Mouse (Mus musculus) CH12.LX (cell line): ENCODE results near the gene Napsa. TPM values are rescaled to one million over a fixed set of nuclear protein-coding genes. Genes with fewer than 3 reads are reported as not detected.

Source experiments
- DNase-seq: peaks from one replicate; pipeline ENCODE4 v3.0.0-alpha.2; 2013; ENCODE audit errors: extremely low read depth
- H3K27ac ChIP-seq: 2 replicates; pipeline ENCODE4 v1.5.1; 2012; ENCODE audit warnings: low read depth, mild to moderate bottlenecking, control low read depth, moderate library complexity; ENCODE audit not compliant: insufficient read depth
- H3K27me3 ChIP-seq: replicated peaks from 2 replicates; pipeline ENCODE3; 2012; ENCODE audit warnings: inconsistent platforms
- H3K36me3 ChIP-seq, 2 experiments: replicated peaks in 1 of 2; 2 replicates each; pipeline versions ENCODE3 to v1.6.1; 2012; ENCODE audit warnings: inconsistent platforms in 1 of 2, low read length in 1 of 2, mild to moderate bottlenecking in 1 of 2, mixed read lengths in 1 of 2, moderate library complexity in 1 of 2; ENCODE audit not compliant: control insufficient read depth in 1 of 2, insufficient read depth in 1 of 2
- H3K4me1 ChIP-seq, 2 experiments: 2 replicates each; pipeline ENCODE4 v1.6.1; 2012; ENCODE audit warnings: inconsistent platforms in 1 of 2, moderate library complexity in 1 of 2; ENCODE audit not compliant: insufficient read depth in 2 of 2, control insufficient read depth in 1 of 2
- H3K4me2 ChIP-seq: 2 replicates; pipeline ENCODE4 v1.6.1; 2012; ENCODE audit warnings: low read depth, mild to moderate bottlenecking, control low read depth; ENCODE audit not compliant: poor library complexity, insufficient read depth, severe bottlenecking
- H3K4me3 ChIP-seq, 3 experiments: fragments of 150-350 bp in 1 of 3; sonication (generic) in 1 of 3; replicated peaks in 1 of 3; 2 replicates each; pipeline versions ENCODE3 to v1.5.1; 2011 to 2012; ENCODE audit warnings: low read depth in 2 of 3, low read length in 2 of 3, mild to moderate bottlenecking in 2 of 3, moderate library complexity in 2 of 3, control low read depth in 1 of 3, improper control_type of control experiment in 1 of 3, inconsistent platforms in 1 of 3, mixed read lengths in 1 of 3; ENCODE audit not compliant: poor library complexity in 1 of 3
- H3K79me2 ChIP-seq: replicated peaks from 2 replicates; pipeline ENCODE4 v1.6.1; 2012; ENCODE audit warnings: mild to moderate bottlenecking, moderate library complexity; ENCODE audit not compliant: control insufficient read depth, poor library complexity, insufficient read depth, severe bottlenecking; ENCODE audit errors: extremely low read depth
- H3K9ac ChIP-seq: 2 replicates; pipeline ENCODE4 v1.6.1; 2012; ENCODE audit warnings: low read depth, mild to moderate bottlenecking, control low read depth, moderate library complexity; ENCODE audit not compliant: insufficient read depth
- H3K9me3 ChIP-seq: replicated peaks from 2 replicates; pipeline ENCODE3; 2012; ENCODE audit warnings: low read length, inconsistent platforms, mixed read lengths
- CTCF ChIP-seq, 2 experiments: IDR thresholded peaks in 1 of 2; conservative IDR thresholded peaks in 1 of 2; 2 replicates each; pipeline ENCODE4 v1.5.1; 2011 to 2012; ENCODE audit warnings: low read depth in 2 of 2, low read length in 2 of 2, improper control_type of control experiment in 1 of 2, inconsistent platforms in 1 of 2, mild to moderate bottlenecking in 1 of 2, moderate library complexity in 1 of 2
- ELF1 ChIP-seq: IDR thresholded peaks from 2 replicates; pipeline ENCODE4 v1.6.1; 2014; ENCODE audit warnings: low read depth, mild to moderate bottlenecking, inconsistent platforms, low read length, improper control_type of control experiment
- ETS1 ChIP-seq: conservative IDR thresholded peaks from 2 replicates; pipeline ENCODE4 v1.6.1; 2012; ENCODE audit warnings: low read depth, mild to moderate bottlenecking, inconsistent platforms, low read length, improper control_type of control experiment, moderate library complexity
- HCFC1 ChIP-seq: IDR thresholded peaks from 2 replicates; pipeline ENCODE4 v1.6.1; 2012; ENCODE audit warnings: low read depth, mild to moderate bottlenecking, inconsistent platforms, low read length, improper control_type of control experiment
- IRF4 ChIP-seq: IDR thresholded peaks from 2 replicates; pipeline ENCODE4 v1.6.1; 2014; ENCODE audit warnings: low read depth, mild to moderate bottlenecking, inconsistent platforms, low read length, improper control_type of control experiment
- JUN ChIP-seq: IDR thresholded peaks from 2 replicates; pipeline ENCODE4 v1.6.1; 2011; ENCODE audit warnings: low read depth, mild to moderate bottlenecking, low read length, improper control_type of control experiment, moderate library complexity; ENCODE audit not compliant: insufficient read depth
- JUND ChIP-seq: conservative IDR thresholded peaks from 2 replicates; pipeline ENCODE4 v1.6.1; 2011; ENCODE audit warnings: low read depth, low read length, improper control_type of control experiment
- MAZ ChIP-seq: IDR thresholded peaks from 2 replicates; pipeline ENCODE4 v1.6.1; 2012; ENCODE audit warnings: low read depth, mild to moderate bottlenecking, inconsistent platforms, low read length, improper control_type of control experiment, moderate library complexity
- MEF2A ChIP-seq: IDR thresholded peaks from 2 replicates; pipeline ENCODE4 v1.6.1; 2014; ENCODE audit warnings: low read depth, mild to moderate bottlenecking, inconsistent platforms, low read length, improper control_type of control experiment, borderline replicate concordance
- MYC ChIP-seq: IDR thresholded peaks from 2 replicates; pipeline ENCODE4 v1.6.1; 2011; ENCODE audit warnings: low read depth, mild to moderate bottlenecking, improper control_type of control experiment, low read length
- NELFE ChIP-seq: IDR thresholded peaks from 2 replicates; pipeline ENCODE4 v1.6.1; 2011; ENCODE audit warnings: low read depth, low read length, improper control_type of control experiment
- NRF1 ChIP-seq: IDR thresholded peaks from 2 replicates; pipeline ENCODE4 v1.6.1; 2014; ENCODE audit warnings: low read depth, mild to moderate bottlenecking, inconsistent platforms, low read length, improper control_type of control experiment, moderate library complexity
- PAX5 ChIP-seq: IDR thresholded peaks from 2 replicates; pipeline ENCODE4 v1.6.1; 2012; ENCODE audit warnings: low read length, inconsistent platforms, mixed read lengths
- POLR2A ChIP-seq: IDR thresholded peaks from 2 replicates; pipeline ENCODE4 v1.6.1; 2011; ENCODE audit warnings: low read depth, mild to moderate bottlenecking, improper control_type of control experiment, low read length
- RCOR1 ChIP-seq: conservative IDR thresholded peaks from 2 replicates; pipeline ENCODE4 v1.6.1; 2012; ENCODE audit warnings: low read depth, mild to moderate bottlenecking, inconsistent platforms, low read length, improper control_type of control experiment
- TBP ChIP-seq: conservative IDR thresholded peaks from 2 replicates; pipeline ENCODE4 v1.6.1; 2011; ENCODE audit warnings: low read depth, low read length, improper control_type of control experiment
- TCF12 ChIP-seq: IDR thresholded peaks from 2 replicates; pipeline ENCODE4 v1.6.1; 2014; ENCODE audit warnings: low read depth, mild to moderate bottlenecking, inconsistent platforms, low read length, improper control_type of control experiment
- USF1 ChIP-seq: IDR thresholded peaks from 2 replicates; pipeline ENCODE4 v1.6.1; 2014; ENCODE audit warnings: low read depth, mild to moderate bottlenecking, inconsistent platforms, low read length, improper control_type of control experiment
- USF2 ChIP-seq: conservative IDR thresholded peaks from 2 replicates; pipeline ENCODE4 v1.6.1; 2011; ENCODE audit warnings: low read depth, low read length, improper control_type of control experiment
- ZC3H11A ChIP-seq: IDR thresholded peaks from 2 replicates; pipeline ENCODE4 v1.6.1; 2012; ENCODE audit warnings: low read depth, mild to moderate bottlenecking, inconsistent platforms, low read length, improper control_type of control experiment
- ZKSCAN1 ChIP-seq: IDR thresholded peaks from 2 replicates; pipeline ENCODE4 v1.6.1; 2012; ENCODE audit warnings: low read depth, inconsistent platforms, low read length, improper control_type of control experiment, borderline replicate concordance
- ZNF384 ChIP-seq: IDR thresholded peaks from 2 replicates; pipeline ENCODE4 v1.6.1; 2012; ENCODE audit warnings: low read depth, low read length, improper control_type of control experiment, inconsistent platforms
- dilution Hi-C: fragments of 300-500 bp; cut with MboI; formaldehyde crosslinking; loops from 2 replicates; pipeline ENCODE4 v1.14.3; 2020; ENCODE audit warnings: low sequenced_read_pairs; ENCODE audit not compliant: extremely low pct_unique_long_range_greater_than_20kb, extremely low pct_ligation_motif_present
- in situ Hi-C: fragments of 300-500 bp; cut with MboI; formaldehyde crosslinking; loops from 3 replicates; pipeline ENCODE4 v1.14.3; 2019; ENCODE audit warnings: low sequenced_read_pairs, low pct_ligation_motif_present, low pct_unique_long_range_greater_than_20kb, mixed read lengths
- polyA plus RNA-seq: library from polyadenylated mRNA; unstranded; fragments of >175 nt; gene quantifications from 2 replicates; pipeline ENCODE4 v1.2.1, GENCODE M21; 2012; ENCODE audit warnings: low read depth; ENCODE audit not compliant: insufficient read length
- total RNA-seq, 2 experiments: library from RNA; depleted of rRNA; stranded (reverse); fragments of 300-350 nt in 1 of 2; fragments of >200 nt in 1 of 2; gene quantifications; 2 replicates each; pipeline ENCODE4 v1.2.3; 2012 to 2014

Napsa gene
- total and polyA plus RNA-seq, 3 experiments: 175 to 253 (median 194) TPM

- H3K36me3 ChIP-seq: peaks cover 72 to 91% of the 10 kb centered on the region in 2 experiments
- no peak overlapping the region for H3K9ac ChIP-seq
- no peak overlapping the region for H3K4me3 ChIP-seq
- 0 out of 2 replicates have a peak overlapping the region, but pooled peaks have one; percentile 61 for H3K27ac ChIP-seq
- H3K9me3 ChIP-seq: no peaks in the 10 kb centered on the region
- dilution Hi-C loops: no loop called here
- no peak overlapping the region for H3K4me2 ChIP-seq
- no peak for TF ChIP-seq RCOR1
- TF ChIP-seq JUN: no peak
- no peak for TF ChIP-seq NRF1
- no peak for TF ChIP-seq TCF12
- TF ChIP-seq IRF4: no peak
- TF ChIP-seq TBP: no peak
- TF ChIP-seq ZKSCAN1: no peak
- H3K4me1 ChIP-seq: peaks cover 50 to 64% of the 10 kb centered on the region in 2 experiments
- in situ Hi-C loops: no loop called here
- no peaks in the 10 kb centered on the region for H3K79me2 ChIP-seq
- no peaks in the 10 kb centered on the region for H3K27me3 ChIP-seq
- DNase-seq: no peak
Measured at GRCm38 (mm10) chr7:44537496-44537895, 34.7 kb upstream of the Napsa start.

GRCm38 (mm10) chr7:44538756-44539624 is 33.2 kb upstream of the Napsa start:
- TF ChIP-seq RCOR1 (no peak), USF2 (no peak), USF1 (no peak), PAX5 (no peak), MEF2A (no peak), TBP (no peak)
- TF ChIP-seq, all 38 proteins: peak for 0
- no peak for DNase-seq
- Histone ChIP-seq H3K79me2 (no peaks in the 10 kb centered on the region), H3K27me3 (no peaks in the 10 kb centered on the region), H3K4me2 (no peak overlapping the region), H3K9ac (no peak overlapping the region), H3K4me1 (peaks cover 36 to 62% of the 10 kb centered on the region in 2 experiments), H3K9me3 (no peaks in the 10 kb centered on the region), H3K36me3 (peaks cover 81 to 97% of the 10 kb centered on the region in 2 experiments), H3K27ac (no peak overlapping the region), H3K4me3 (no peak overlapping the region)
- dilution Hi-C loops (no loop called here), in situ Hi-C loops (no loop called here)

- no peak for DNase-seq
- dilution Hi-C loops: no loop called here
- H3K9me3 ChIP-seq: peaks cover 3% of the 10 kb centered on the region
- peaks cover 7% of the 10 kb centered on the region; the same call in 1 of the 2 replicates for H3K79me2 ChIP-seq
- no peaks in the 10 kb centered on the region for H3K27me3 ChIP-seq
- no peak overlapping the region for H3K9ac ChIP-seq
- no peak overlapping the region for H3K27ac ChIP-seq
- no peak overlapping the region for H3K4me2 ChIP-seq
- in situ Hi-C loops: no loop called here
- H3K4me1 ChIP-seq: peaks cover 12 to 57% of the 10 kb centered on the region in 2 experiments
- H3K4me3 ChIP-seq: no peak overlapping the region
- H3K36me3 ChIP-seq: peaks cover 58 to 80% of the 10 kb centered on the region in 2 experiments
- TF ChIP-seq TBP (no peak), MEF2A (no peak), ELF1 (no peak), ZC3H11A (no peak), NELFE (no peak), CTCF (conservative IDR thresholded peaks at IDR 0.05 in 1 of 2, IDR thresholded peaks at IDR 0.05 in 1 of 2; ENCODE audit: low read depth in 2 of 2, low read length in 2 of 2) (no peak), ZNF384 (no peak), HCFC1 (no peak), MYC (no peak), JUND (no peak), NRF1 (no peak), MAZ (no peak), USF2 (no peak), POLR2A (no peak), ETS1 (no peak)
- TF ChIP-seq, all 38 proteins: peak for 0
Measured at GRCm38 (mm10) chr7:44542555-44542954, 29.6 kb upstream of the Napsa start.
